Mouse (Mus musculus) kidney, postnatal 0 days (tissue): ENCODE measurements at regions not wholly inside any gene's neighbourhood (a gene's known extent, or its start where the extent isn't known, plus 50 kb on each side); places are given as distances from the start of the nearest gene placed in this dataset.

ENCODE experiments used
- ATAC-seq: fragments of 200-750 bp; cut with Nextera tagmentation; replicated peaks from 2 replicates; pipeline ENCODE4 v1.8.0; 2017; ENCODE audit warnings: low read depth, moderate number of reproducible peaks, moderate TSS enrichment, moderate library complexity; ENCODE audit not compliant: low FRiP score
- DNase-seq: peaks from one replicate; pipeline ENCODE4 v3.0.0-alpha.2; 2016; ENCODE audit warnings: low spot score
- H3K27ac ChIP-seq: fragments of 300-500 bp; sonication (generic); 2 replicates; pipeline ENCODE4 v1.5.1; 2014; ENCODE audit warnings: mild to moderate bottlenecking
- H3K27me3 ChIP-seq: fragments of 300-500 bp; sonication (generic); 2 replicates; pipeline ENCODE4 v1.6.1; 2014; ENCODE audit warnings: low read length, mixed read lengths; ENCODE audit not compliant: insufficient read depth
- H3K36me3 ChIP-seq: fragments of 300-500 bp; sonication (generic); 2 replicates; pipeline ENCODE4 v1.6.1; 2014; ENCODE audit warnings: low read length, mixed read lengths; ENCODE audit not compliant: insufficient read depth
- H3K4me1 ChIP-seq: fragments of 300-500 bp; sonication (generic); replicated peaks from 2 replicates; pipeline ENCODE4 v1.6.1; 2014; ENCODE audit warnings: antibody characterized with exemption, low read length, mixed read lengths; ENCODE audit not compliant: insufficient read depth
- H3K4me2 ChIP-seq: fragments of 300-500 bp; sonication (generic); 2 replicates; pipeline ENCODE4 v1.6.1; 2014; ENCODE audit warnings: mild to moderate bottlenecking, low read length, moderate library complexity, mixed read lengths
- H3K4me3 ChIP-seq: fragments of 300-500 bp; sonication (generic); replicated peaks from 2 replicates; pipeline ENCODE4 v1.5.1; 2014; ENCODE audit warnings: low read depth, low read length
- H3K9ac ChIP-seq: fragments of 300-500 bp; sonication (generic); 2 replicates; pipeline ENCODE4 v1.6.1; 2014; ENCODE audit warnings: low read depth, low read length
- H3K9me3 ChIP-seq: fragments of 300-500 bp; sonication (generic); replicated peaks from 2 replicates; pipeline ENCODE4 v1.6.1; 2016; ENCODE audit warnings: low read length, inconsistent platforms, mixed read lengths
- CTCF ChIP-seq: IDR thresholded peaks from 2 replicates; pipeline ENCODE4 v1.5.1; 2016; ENCODE audit warnings: antibody characterized with exemption, low read depth, mild to moderate bottlenecking, moderate library complexity
- WGBS: fragments of 180-500 bp; shearing (Covaris S2); extraction: QIAGEN DNeasy Blood & Tissue Kit; methylation state at CpG from one replicate; pipeline ENCODE4 v1.1.7; 2014; 5-methylcytosine and 5-hydroxymethylcytosine counted together

GRCm38 (mm10) chr17:48881946-48882345 is 50.2 kb upstream of the Lrfn2 start:
- ATAC-seq (no peak), DNase-seq (no peak)
- no peak overlapping the region for H3K27ac ChIP-seq
- no peaks in the 10 kb centered on the region for H3K9me3 ChIP-seq
- H3K4me1 ChIP-seq: no peaks in the 10 kb centered on the region
- no peak overlapping the region for H3K4me2 ChIP-seq
- no peak overlapping the region for H3K4me3 ChIP-seq
- no peaks in the 10 kb centered on the region for H3K27me3 ChIP-seq
- TF ChIP-seq CTCF: no peak
- H3K9ac ChIP-seq: no peak overlapping the region
- WGBS: 73% methylated on average over 5 of the region's 5 CpGs
- H3K36me3 ChIP-seq: no peaks in the 10 kb centered on the region
